Mouse (Mus musculus): ENCODE results near the gene Lmntd2.
"Not testable (repeated sequence)": the region's sequence is repeated elsewhere in the genome, so short reads cannot be mapped to it uniquely, and the experiment has no call there.

Gene Lmntd2

DNA sequence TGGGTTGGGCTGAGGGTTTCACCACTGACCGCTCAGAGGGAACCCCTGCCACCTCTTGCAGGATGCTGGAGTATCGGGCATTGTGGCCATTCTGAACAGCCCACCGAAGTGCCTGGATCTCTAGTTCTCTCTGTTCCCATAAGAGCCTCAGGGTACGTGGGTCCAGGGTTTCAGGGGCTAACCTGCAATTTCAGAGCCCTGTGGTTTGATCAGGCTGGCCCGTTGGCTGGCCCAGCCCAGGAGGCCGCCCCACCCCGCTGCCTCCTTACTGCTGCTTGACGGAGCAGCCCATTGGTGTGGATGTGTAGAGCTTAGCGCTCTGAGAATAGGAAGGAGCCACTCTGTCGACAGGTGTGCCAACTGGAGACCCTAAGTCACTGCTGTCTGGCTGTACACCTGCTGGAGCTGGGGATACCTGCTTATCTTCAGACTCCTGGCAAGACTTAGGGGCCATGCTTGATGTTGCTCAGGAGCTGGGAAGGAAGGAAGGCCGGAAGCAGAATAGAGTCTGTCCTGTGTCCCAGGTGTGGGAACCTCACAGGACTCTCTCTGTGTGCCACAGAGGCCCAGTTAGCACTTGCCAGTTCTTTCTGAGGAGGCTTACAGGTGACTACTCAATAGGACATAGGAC lies at the start of gene Lmntd2:
Gene Lmntd2 (minus strand): TSS at position 476 of the 631 bp plus-strand sequence.
- no peak for DNase-seq (ENCODE audit: low spot score in 2 of 2)

DNA sequence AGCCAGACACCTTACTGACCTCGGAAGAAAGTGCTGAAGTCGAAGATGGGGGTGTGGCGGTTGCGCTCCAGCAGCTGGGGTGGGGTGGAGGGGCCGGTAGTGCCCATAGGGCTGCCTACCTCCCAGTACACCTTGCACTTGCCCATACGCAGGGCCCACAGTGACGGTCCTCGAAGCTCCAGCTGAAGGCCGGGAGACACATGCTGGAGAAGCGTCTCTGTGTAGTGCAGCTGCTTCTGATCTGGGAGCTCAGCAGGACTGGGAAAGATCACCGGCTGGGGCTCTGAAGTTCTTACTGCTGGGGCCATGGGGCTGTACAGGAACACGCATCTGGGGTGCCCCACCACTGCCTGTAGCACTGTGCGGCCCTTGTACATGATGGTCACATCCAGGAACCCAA lies 49.8 kb upstream of the Lmntd2 start:
- DNase-seq (ENCODE audit: low spot score in 2 of 2), result no peak

DNA sequence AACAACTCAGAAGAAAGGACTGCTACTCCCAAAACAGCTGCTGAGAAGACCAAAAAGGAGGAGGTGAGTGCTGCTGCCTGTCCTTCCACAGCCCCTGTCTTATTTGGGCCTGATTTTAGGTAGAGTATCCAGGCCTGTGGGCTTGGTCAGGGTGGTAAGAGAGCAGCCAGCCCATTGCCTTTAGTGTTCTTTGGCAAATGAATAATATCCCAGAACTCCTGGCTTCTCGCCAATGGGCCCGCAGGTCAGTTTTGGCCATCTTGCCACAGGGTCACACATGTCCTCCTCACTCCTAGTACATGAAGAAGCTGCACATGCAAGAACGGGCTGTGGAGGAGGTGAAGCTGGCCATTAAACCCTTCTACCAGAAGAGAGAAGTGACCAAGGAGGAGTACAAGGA lies 47.6 kb upstream of the Lmntd2 start:
- no peak for DNase-seq (ENCODE audit: low spot score in 2 of 2)

DNA sequence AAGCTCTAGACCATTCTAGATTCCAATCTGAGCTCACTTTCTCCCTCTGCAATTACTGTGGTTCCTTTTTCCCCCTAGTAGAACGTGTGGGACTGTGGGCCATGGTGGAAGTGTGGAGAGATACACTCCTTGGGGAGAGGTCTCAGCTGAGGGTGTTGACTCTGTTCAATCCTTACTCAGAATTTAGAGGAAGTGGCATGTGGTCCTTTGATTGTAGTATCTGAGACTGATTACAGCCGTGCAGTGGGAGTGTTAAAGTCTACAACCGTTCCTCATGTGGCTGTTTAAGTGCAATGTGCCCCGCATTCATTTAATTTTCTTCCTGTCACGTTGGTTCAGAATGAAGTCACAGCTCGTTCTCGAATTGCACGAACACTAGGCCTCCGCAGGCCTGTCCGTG lies 42.3 kb upstream of the Lmntd2 start:
- DNase-seq (ENCODE audit: low spot score in 2 of 2), result no peak

DNA sequence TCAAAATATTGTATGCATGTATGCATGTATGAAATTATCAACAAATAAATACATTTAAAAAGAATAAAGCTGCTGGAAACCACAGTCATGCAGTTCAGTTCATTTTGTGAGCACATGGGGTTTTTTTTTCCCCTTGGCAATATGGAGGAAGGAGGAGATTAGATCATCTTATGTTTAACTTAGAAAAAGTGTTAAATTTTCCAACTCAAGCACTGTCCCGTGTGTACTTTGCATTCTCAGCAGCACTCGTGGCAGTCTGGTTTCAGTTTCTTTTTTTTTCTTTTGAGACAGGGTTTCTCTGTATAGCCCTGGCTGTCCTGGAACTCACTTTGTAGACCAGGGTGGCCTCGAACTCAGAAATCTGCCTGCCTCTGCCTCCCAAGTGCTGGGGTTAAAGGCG lies 36.6 kb upstream of the Lmntd2 start:
- not testable (repeated sequence) for DNase-seq (ENCODE audit: low spot score in 2 of 2)

DNA sequence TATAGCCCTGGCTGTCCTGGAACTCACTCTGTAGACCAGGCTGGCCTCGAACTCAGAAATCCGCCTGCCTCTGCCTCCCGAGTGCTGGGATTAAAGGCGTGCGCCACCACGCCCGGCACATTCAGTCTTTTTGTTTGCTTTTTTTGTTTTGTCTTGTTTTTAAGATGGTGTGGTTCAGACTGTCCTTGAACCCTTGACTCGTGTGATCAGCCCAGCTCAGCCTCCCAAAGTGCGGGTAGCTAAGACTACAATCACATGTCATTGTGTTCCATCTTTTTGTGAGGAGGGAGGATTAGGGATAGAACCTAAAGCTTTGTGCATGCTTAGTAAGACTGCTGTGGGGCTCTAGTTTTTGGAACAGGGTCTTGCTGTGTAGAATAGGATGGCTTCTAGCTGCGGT lies 17.7 kb upstream of the Lmntd2 start:
- DNase-seq (ENCODE audit: low spot score in 2 of 2), result no peak

DNA sequence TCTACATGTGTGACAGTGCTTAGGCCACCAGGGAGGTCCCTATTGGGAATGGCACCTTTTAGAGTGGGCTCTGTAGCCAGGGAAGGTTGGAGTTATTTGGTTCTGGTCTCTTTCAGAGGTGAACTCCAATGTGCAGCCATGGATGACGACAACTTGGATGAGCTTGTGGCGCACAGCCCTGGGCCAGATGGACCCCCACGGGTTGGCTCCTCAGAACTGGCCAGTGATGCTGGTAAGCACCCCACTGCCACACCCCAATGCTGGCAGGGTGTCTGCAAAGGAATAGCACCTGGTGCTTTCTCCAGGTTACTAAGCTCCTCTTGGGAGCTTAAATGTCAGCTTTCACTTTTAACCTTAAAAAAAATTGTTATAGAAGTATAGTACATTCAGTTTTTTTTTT lies 17.2 kb upstream of the Lmntd2 start:
- no peak for DNase-seq (ENCODE audit: low spot score in 2 of 2)

DNA sequence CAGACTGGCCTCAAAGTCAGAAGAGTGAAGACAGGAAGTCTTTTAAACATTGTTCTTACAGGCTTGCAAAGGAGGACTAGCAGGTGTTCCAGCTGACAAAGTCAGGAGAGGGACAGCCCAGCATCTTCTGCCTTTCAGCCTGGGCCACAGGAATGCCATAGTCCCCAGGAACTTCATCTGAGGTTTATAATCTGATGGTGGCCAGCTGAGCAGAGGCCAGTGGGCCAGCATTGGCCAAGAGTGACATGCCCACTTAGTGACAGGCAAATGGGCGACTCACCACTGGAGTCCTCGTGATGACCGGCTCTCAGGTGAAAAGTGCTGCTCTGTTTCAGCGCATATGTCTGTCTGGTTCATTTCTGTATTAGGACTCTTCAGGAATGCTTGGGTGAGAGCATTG lies 16.7 kb upstream of the Lmntd2 start:
- no peak for DNase-seq (ENCODE audit: low spot score in 2 of 2)

DNA sequence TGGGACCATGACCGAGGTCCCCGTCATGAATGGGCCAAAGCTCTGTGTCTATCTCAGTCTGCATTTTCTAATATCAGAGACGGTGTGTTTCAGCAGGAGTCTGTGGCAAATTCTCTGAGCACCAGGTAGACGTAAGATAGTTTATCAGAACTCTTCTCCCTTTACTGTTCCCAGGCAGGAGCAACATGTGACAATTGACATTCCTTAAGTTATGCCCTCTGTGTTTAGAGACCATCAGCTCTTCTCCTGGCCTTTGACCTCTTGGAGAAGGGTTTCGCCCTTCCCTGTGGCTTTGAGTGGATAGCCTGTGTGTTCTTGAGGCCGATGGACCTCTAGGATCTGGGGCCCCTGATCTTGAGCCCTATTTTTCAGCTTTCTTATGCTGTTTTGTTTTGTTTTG lies 15.8 kb upstream of the Lmntd2 start:
- DNase-seq (ENCODE audit: low spot score in 2 of 2), result no peak

DNA sequence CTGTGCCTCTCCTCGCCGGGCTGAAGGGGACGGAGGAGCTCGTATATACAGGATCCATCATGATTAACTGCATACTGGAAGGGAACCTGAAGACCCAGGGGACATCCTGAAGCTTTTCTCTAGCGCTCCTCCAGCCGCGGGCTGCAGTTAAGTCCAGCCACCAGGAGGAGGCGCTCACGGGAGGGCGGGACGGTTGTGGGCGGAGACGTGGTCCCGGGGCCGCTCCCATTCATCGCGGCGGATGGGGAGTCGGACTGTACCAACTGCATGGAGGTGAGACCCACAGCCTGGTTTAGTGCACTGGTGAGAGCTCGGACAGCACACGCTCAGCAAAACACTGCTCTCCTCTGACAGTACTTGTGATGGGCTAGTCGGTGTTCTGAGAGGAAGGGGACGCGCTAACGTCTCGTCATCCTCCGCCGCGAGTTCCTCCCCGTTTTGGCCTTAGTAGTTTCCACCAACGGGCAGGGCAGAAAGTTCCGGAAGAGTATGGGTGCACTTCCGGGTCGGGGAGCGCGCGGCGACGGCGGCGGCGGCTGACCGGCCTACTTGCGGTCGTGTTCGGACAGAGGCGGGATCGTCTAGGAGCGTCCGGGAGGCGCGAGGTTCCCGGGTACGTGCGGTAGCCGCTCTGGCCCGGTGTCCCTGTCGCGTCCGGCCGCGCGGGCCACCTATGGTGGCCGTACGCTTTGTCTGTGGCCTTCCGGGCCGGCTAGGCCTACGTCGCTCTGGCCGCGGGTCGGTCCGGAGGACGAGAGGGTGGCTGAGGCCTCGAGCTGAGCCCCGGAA lies 14.6 kb upstream of the Lmntd2 start, which contains the start of gene Phrf1:
Gene Phrf1 (plus strand): TSS at position 506 of the 789 bp plus-strand sequence.
- peak; percentile 88 to 95 for DNase-seq (ENCODE audit: low spot score in 2 of 2)

DNA sequence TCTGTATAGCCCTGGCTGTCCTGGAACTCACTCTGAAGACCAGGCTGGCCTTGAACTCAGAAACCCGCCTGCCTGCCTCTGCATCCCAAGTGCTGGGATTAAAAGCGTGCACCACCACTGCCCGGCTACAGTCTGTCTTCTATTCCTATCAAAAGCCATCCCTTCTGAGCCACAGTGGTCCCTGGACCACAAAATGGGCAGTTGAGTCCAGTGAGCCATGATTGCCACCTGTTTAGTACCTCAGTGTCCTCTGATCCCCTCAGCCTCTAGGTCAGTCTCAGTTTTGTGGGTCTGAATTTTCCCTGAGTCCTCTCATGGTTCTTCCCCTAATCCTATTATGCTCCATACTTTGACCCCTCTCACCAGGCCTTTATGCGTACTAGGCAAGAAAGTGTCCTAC lies 13.9 kb upstream of the Lmntd2 start:
- DNase-seq (ENCODE audit: low spot score in 2 of 2), result no peak

DNA sequence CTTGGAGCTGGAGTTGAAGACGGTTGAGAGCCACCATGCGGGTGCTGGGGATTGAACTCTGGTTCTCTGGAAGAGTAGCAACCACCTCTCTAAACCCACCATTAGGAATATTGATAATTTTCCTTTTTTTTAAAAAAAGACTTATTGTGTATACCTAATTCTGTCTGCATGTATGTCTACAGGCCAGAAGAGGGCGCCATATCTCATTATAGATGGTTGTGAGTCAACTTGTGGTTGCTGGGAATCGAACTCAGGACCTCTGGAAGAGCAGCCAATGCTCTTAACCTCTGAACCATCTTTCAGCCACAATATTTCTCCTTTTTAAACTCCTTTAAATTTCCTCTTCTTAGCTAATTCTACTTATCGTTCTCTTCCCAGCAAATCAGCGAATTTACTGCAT lies 12.7 kb upstream of the Lmntd2 start:
- DNase-seq (ENCODE audit: low spot score in 2 of 2), result no peak

DNA sequence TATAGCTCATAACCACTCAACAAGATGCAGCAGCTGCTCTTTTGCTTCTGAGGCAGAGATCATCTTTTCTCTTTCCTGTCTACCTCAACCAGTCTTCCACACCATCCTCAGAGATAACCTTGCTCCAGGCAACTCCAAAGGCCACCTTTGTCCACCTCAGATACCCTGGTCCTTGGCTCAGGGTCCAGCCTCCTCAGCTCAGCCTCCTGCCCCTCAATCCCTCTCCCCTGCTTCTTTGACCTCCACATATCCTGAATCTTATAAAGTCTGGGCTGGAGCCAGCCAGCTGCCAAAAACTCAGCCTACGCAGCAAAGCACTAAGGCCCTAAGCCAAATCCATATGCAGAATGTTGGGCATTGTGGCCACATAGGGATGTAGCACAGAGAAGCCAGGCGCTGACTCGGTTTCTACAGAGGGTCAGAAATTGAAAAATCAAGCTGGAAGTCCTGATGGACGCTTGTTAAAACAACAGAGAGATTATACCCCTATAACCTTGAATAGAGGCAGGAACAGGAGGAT lies 8.9 kb upstream of the Lmntd2 start:
- DNase-seq (ENCODE audit: low spot score in 2 of 2), result no peak

DNA sequence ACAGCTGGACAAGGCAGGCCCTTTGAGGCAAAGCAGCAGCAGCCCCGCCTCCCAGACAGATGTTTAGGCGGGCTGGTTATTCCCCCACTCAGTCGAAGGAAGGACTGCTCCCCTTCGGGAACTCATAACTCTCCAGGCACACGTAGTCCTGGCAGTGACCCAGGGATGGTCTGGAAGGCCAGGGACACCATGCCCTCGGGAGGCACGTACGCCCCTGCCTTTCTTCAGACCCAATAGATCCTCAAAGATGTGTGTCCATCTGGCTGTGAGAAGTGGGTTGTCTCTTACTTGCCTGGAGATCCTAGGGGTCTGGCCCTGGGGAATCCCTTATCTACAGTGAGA lies 8.2 kb upstream of the Lmntd2 start:
- DNase-seq (ENCODE audit: low spot score in 2 of 2), result no peak

DNA sequence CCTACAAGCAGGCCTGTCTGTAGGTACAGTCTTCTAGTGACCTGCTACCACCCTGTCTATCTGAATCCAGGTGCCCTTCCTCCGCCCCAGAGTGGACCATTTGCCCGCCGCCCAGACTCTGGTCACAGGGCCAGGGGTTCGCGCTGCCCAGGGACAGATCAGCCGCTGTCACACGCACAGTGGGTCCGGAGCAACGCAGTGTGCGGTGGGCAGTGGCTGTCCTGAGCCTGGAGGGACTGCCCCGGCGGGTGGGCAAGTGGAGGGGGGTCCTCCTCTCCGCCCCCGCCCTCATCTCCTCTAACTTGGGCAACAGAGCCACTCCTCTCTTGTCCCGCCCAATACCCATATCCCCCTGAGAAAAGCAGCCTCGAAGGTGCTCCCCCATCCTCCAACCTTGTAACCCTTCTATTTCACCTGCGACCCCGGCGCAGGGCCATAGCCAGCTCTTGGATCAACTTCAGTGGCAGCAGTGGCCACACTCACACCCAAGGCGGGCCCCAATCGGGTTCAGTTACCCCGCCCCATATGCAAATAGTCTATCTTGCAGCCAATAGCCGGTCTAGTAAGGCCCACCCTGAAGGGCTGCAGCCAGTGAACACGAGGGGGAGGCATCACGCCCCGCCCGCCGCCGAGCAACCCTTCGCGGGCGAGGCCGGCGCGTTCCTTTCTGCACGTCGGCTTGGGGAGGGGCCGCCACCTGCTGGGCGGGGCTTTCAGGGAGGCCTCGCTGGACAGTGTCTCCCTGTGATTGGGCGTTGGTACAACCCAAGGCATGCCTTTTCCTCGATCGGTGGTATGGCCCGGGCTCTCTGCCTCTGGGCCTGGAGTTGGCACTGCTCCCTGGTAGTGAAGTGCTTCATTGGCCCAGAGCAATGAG lies 7.6 kb upstream of the Lmntd2 start:
- peak; percentile 97 to 99 for DNase-seq (ENCODE audit: low spot score in 2 of 2)

DNA sequence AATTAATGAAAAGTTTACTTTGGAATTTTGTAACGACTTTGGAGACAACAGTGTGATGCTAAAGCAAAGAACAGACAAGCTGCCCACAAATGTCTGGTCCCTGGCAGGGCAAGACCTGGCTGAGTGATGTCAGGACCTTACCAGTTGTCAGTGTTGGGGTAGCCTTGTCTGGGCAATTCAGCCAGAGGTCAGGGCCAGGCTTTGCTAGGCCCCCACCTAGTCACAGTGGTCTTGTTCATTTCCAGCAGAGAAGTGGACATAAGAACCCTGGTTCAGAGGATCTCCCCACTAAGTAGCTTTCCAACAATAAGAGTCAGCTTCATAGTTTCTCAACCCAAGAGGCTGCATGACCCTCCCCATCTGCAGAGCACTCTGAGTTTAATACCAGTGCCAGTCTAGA lies 6.5 kb upstream of the Lmntd2 start:
- DNase-seq (ENCODE audit: low spot score in 2 of 2), result peak in 1 of 2 experiments; percentile 17

DNA sequence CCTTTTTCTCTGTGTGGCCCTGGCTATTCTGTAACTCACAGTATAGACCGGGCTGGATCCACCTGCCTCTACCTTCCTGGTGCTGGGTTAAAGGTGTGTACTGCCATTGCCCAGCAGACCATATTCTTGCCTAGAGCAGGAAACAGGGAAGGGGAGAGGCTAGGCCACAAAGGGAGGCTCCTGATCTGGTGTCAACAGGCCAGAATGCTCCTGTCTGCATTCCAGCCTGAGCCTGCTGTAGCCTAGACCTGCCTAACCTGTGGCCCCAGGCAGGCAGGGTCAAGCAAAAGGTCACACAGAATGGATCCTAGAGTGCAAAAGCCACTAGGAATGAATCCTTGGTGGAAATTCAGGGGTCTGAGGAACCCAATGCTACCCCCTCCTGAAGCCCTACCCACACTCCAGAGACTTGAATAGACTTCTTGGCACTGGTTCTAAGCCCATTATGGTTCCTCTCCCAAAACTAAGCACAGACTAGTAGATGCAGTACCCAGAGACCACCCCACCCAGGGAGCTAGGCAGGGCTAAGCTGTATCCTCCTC lies 5.7 kb upstream of the Lmntd2 start:
- DNase-seq (ENCODE audit: low spot score in 2 of 2), result peak in 1 of 2 experiments; percentile 15

DNA sequence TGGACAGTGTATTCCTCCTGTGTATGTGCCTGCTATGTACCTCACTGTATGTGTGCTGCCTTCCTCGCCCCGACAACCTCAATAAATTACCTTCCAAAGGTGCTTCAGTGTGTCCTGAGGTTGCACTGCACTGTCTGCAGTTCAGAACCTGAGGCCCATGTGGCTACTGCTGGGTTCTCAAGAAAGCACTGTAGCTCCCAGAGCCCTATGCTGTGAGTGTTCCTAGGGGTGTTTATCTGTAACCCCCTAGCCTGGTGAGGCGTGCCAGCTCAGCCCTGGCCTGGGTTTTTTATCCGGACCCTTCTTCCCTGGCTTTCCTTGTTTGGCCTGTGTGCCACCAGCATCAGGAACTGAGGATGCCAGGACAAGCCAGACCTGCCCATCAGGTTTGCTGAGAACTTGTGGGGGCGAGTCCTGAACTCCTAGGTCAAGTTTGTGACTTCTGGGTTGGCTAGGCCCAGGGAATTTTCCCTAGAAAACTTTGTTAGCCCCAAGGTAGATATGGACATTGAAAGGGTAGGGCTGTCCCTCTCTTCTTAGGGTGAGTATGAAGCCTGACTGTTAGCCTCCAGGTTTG lies 4.8 kb upstream of the Lmntd2 start:
- peak in 1 of 2 experiments; percentile 19 for DNase-seq (ENCODE audit: low spot score in 2 of 2)

DNA sequence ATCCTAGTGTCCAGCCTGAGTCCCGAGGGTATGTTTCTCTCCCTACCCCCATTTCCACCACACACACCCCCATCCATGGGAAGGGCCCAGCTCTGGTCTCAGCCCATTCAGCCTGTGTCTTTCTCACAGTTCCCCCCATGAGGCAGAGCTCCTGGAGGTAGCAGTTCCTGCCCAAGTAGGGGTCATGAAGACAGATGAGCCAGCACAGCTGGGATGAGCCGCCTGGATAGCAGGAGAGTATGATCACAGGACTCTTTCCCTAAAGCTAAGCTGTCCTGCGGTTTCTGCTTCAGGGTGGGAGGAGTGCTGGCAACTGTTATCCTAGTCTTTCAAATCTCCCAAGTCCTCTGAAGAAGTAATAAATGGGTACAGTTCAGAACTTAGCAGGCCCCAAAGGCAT lies 4.3 kb upstream of the Lmntd2 start:
- peak in 1 of 2 experiments; percentile 18 for DNase-seq (ENCODE audit: low spot score in 2 of 2)

DNA sequence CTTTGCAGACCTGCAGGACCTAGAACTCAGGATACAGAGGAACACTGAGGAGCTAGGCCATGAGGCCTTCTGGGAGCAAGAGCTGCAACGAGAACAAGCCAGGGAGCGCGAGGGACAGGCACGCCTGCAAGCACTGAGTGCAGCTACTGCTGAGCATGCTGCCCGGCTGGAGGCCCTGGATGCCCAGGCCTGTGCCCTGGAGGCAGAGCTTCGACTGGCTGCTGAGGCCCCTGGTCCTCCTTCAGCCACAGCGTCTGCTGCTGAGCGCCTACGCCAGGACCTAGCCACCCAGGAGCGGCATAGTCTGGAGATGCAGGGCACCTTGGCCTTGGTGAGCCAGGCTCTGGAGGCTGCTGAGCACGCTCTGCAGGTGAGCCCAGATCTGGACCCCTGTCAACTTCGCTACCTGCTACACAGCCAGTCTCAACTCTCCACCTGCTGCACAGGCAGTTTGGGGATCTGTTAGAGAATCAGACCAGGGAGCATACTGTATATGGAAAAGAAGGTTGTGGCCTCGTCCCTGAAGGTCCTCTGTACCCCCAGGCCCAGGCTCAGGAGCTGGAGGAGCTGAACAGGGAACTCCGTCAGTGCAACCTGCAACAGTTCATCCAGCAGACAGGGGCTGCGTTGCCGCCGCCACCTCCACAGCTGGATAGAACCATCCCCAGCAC lies 3.6 kb upstream of the Lmntd2 start:
- peak in 1 of 2 experiments; percentile 21 for DNase-seq (ENCODE audit: low spot score in 2 of 2)

DNA sequence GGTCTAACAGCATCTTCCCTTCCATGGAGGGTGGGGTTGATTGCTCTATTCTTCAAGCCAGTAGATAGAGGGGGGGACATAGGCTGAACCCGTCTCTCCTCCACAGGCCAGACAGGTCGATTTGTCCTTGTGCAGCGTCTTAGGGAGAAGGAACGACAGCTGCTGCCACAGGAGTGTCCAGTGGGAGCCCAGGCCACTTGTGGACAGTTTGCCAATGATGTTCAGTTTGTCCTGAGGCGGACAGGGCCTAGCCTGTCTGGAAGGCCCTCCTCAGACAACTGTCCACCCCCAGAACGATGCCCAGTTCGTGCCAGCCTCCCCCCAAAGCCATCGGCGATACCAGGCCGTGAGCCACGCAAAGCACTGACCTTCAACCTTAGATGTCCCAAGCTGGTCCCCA lies 3.0 kb upstream of the Lmntd2 start:
- DNase-seq (ENCODE audit: low spot score in 2 of 2), result no peak
